Mouse (Mus musculus) hindbrain, embryonic 15.5 days (tissue): ENCODE results near the gene Ctc1. TPM values are rescaled to one million over a fixed set of nuclear protein-coding genes. Genes with fewer than 3 reads are reported as not detected.
"Not testable (repeated sequence)": the region's sequence is repeated elsewhere in the genome, so short reads cannot be mapped to it uniquely, and the experiment has no call there.

Experiments used
- ATAC-seq: fragments of 200-750 bp; cut with Nextera tagmentation; 2 replicates; pipeline ENCODE4 v1.8.0; 2017; ENCODE audit warnings: low read depth, moderate number of reproducible peaks, moderate TSS enrichment; ENCODE audit not compliant: low FRiP score
- H3K27ac ChIP-seq: fragments of 300-500 bp; sonication (generic); replicated peaks from 2 replicates; pipeline ENCODE4 v1.5.1; 2015; ENCODE audit warnings: mild to moderate bottlenecking, inconsistent platforms
- H3K27me3 ChIP-seq: fragments of 300-500 bp; sonication (generic); 2 replicates; pipeline ENCODE4 v1.6.1; 2015; ENCODE audit warnings: control low read depth, inconsistent platforms
- H3K36me3 ChIP-seq: fragments of 300-500 bp; sonication (generic); 2 replicates; pipeline ENCODE4 v1.6.1; 2015; ENCODE audit warnings: control low read depth, inconsistent platforms
- H3K4me1 ChIP-seq: fragments of 300-500 bp; sonication (generic); replicated peaks from 2 replicates; pipeline ENCODE4 v1.6.1; 2015; ENCODE audit warnings: control low read depth, inconsistent platforms
- H3K4me2 ChIP-seq: fragments of 300-500 bp; sonication (generic); 2 replicates; pipeline ENCODE4 v1.6.1; 2015; ENCODE audit warnings: moderate library complexity, mild to moderate bottlenecking, inconsistent platforms
- H3K4me3 ChIP-seq: fragments of 300-500 bp; sonication (generic); 2 replicates; pipeline ENCODE4 v1.5.1; 2015; ENCODE audit warnings: mild to moderate bottlenecking, inconsistent platforms
- H3K9ac ChIP-seq: fragments of 300-500 bp; sonication (generic); 2 replicates; pipeline ENCODE4 v1.6.1; 2015; ENCODE audit warnings: inconsistent platforms
- H3K9me3 ChIP-seq: fragments of 300-500 bp; sonication (generic); 2 replicates; pipeline ENCODE4 v1.6.1; 2016; ENCODE audit warnings: control low read depth, inconsistent platforms
- WGBS: fragments of 180-500 bp; shearing (Covaris S2); methylation state at CpG from one replicate; pipeline ENCODE4 v1.1.7; 2015; 5-methylcytosine and 5-hydroxymethylcytosine counted together
- polyA plus RNA-seq: library from polyadenylated mRNA; unstranded; fragments of >200 nt; fragmentation: Nextera tagmentation; extraction: Ambion mirVana; gene quantifications from 2 replicates; pipeline ENCODE4 v1.2.1, GENCODE M21; 2015

Ctc1 gene
- 56.4 and 71.2 TPM in 2 replicates for polyA plus RNA-seq

- Histone ChIP-seq H3K4me1 (peaks cover 22% of the 10 kb centered on the region), H3K4me3 (peak within 1 kb of the TSS; percentile 70), H3K4me2 (peak within 1 kb of the TSS; percentile 79), H3K27me3 (no peaks in the 10 kb centered on the region), H3K36me3 (no peaks in the 10 kb centered on the region; the same call in 1 of the 2 replicates), H3K9me3 (no peaks in the 10 kb centered on the region), H3K9ac (peak within 1 kb of the TSS; percentile 79), H3K27ac (peak within 1 kb of the TSS; percentile 93)
- WGBS, result 3% methylated on average over 38 of the region's 38 CpGs
- ATAC-seq, result peak; percentile 94
Measured at GRCm38 (mm10) chr11:69015644-69016441, at the start of gene Ctc1. Ctc1 (plus strand) TSS chr11:69015911.

- no peak overlapping the region for H3K4me3 ChIP-seq
- no peak for ATAC-seq
- WGBS, result 62% methylated on average over 1 of the region's 1 CpGs
Measured at GRCm38 (mm10) chr11:68966554-68966953, 49.2 kb upstream of the Ctc1 start.

DNA sequence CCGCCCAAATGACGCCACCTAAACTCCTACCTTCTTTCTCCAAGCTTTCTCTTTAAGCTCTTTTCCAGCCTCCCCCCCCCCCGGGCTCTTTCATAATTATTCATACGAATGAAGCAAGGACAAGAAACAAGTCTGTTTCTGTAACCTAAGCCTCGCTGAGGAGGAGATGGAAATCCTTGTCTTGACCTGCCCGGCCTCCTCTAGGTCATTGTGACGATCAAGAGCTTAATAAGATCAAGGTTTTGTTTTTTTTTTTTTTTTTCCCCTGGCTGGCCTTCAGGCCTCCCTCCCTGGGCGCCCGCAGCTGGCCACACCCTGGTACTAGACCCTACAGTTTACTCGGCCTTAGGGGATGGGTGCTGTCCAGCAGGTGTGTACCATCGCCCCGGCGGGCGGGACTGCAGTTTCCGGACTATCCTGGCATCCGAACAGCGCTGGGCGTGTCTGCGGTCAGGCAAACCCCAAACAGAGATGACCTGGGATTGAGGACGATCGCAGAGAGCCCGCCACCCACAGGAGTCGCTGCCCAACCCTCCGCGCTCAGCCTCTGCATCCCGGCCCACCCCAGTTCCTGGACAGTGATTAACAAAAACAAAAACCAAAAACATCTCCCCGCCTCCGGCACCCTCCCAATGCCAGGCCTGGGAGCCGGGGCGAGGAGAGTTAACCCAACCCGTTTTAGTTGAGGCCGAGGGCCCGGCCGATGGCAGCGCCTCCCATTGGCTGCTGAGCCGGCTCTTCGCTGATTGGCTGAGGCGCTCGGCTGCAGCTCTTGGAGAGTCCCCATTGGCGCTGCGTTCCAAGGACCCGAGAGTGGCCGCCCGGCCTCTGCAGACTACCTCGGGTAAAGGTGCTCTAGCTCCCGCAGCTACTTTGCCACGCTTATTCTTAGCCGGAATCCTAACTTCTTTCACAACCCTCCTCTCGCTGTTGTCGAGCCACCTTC, 48.1 kb upstream of the Ctc1 start, which contains the start of gene Slc25a35:
Slc25a35 (plus strand) TSS at position 795 of the 946 bp plus-strand sequence.
- no peaks in the 10 kb centered on the region for H3K27me3 ChIP-seq
- WGBS, result under 1% methylated on average over 50 of the region's 50 CpGs
- peak within 1 kb of the TSS; percentile 81 for H3K4me3 ChIP-seq
- H3K4me2 ChIP-seq, result peak within 1 kb of the TSS; percentile 97
- peak; percentile 96 for ATAC-seq
- H3K27ac ChIP-seq, result peak within 1 kb of the TSS; percentile 69
- H3K4me1 ChIP-seq, result peaks cover 15% of the 10 kb centered on the region
- peak within 1 kb of the TSS; percentile 77 for H3K9ac ChIP-seq
- no peaks in the 10 kb centered on the region for H3K9me3 ChIP-seq
- H3K36me3 ChIP-seq, result no peaks in the 10 kb centered on the region

More at GRCm38 (mm10) chr11:68966554-68966953, 49.2 kb upstream of the Ctc1 start:
- no peaks in the 10 kb centered on the region for H3K27me3 ChIP-seq
- no peaks in the 10 kb centered on the region for H3K9me3 ChIP-seq
- H3K4me2 ChIP-seq, result no peak overlapping the region; the same call in 1 of the 2 replicates
- H3K9ac ChIP-seq, result no peak overlapping the region
- no peaks in the 10 kb centered on the region for H3K36me3 ChIP-seq
- H3K27ac ChIP-seq, result no peak overlapping the region
- H3K4me1 ChIP-seq, result peaks cover 14% of the 10 kb centered on the region

- ATAC-seq, result no peak
- no peak overlapping the region for H3K4me3 ChIP-seq
- peak overlapping the region; percentile 77; the same call in 1 of the 2 replicates for H3K9ac ChIP-seq
Measured at GRCm38 (mm10) chr11:68968752-68969151, 47.0 kb upstream of the Ctc1 start.

GRCm38 (mm10) chr11:68970232-68970631, 45.5 kb upstream of the Ctc1 start:
- Histone ChIP-seq H3K9me3 (no peaks in the 10 kb centered on the region), H3K36me3 (no peaks in the 10 kb centered on the region), H3K9ac (no peak overlapping the region), H3K27me3 (no peaks in the 10 kb centered on the region), H3K27ac (no peak overlapping the region), H3K4me3 (no peak overlapping the region), H3K4me1 (peaks cover 22% of the 10 kb centered on the region), H3K4me2 (no peak overlapping the region)
- no peak for ATAC-seq
- WGBS, result 76% methylated on average over 4 of the region's 4 CpGs

More at GRCm38 (mm10) chr11:68968752-68969151, 47.0 kb upstream of the Ctc1 start:
- WGBS, result 86% methylated on average over 11 of the region's 11 CpGs
- no peaks in the 10 kb centered on the region for H3K36me3 ChIP-seq
- H3K4me1 ChIP-seq, result peaks cover 22% of the 10 kb centered on the region
- H3K27me3 ChIP-seq, result no peaks in the 10 kb centered on the region
- H3K4me2 ChIP-seq, result peak overlapping the region; percentile 97
- H3K27ac ChIP-seq, result no peak overlapping the region
- no peaks in the 10 kb centered on the region for H3K9me3 ChIP-seq

GRCm38 (mm10) chr11:68973250-68974058, 42.3 kb upstream of the Ctc1 start:
- not testable (repeated sequence) for H3K27ac ChIP-seq, H3K27me3 ChIP-seq, H3K9me3 ChIP-seq, H3K36me3 ChIP-seq
- peak; percentile 88 for ATAC-seq
- Histone ChIP-seq H3K4me3 (peak overlapping the region; percentile 45), H3K9ac (peak overlapping the region; percentile 30; the same call in 1 of the 2 replicates), H3K4me2 (peak overlapping the region; percentile 80), H3K4me1 (peaks cover 11% of the 10 kb centered on the region)
- under 1% methylated on average over 38 of the region's 38 CpGs for WGBS

GRCm38 (mm10) chr11:68974059-68974450, 41.7 kb upstream of the Ctc1 start:
- Histone ChIP-seq H3K4me1 (peaks cover 7% of the 10 kb centered on the region), H3K27ac (no peak overlapping the region), H3K4me3 (peak overlapping the region; percentile 45), H3K36me3 (no peaks in the 10 kb centered on the region), H3K9me3 (no peaks in the 10 kb centered on the region), H3K27me3 (no peaks in the 10 kb centered on the region), H3K9ac (0 out of 2 replicates have a peak overlapping the region, but pooled peaks have one; percentile 30), H3K4me2 (peak overlapping the region; percentile 80)
- 33% methylated on average over 6 of the region's 6 CpGs for WGBS
- ATAC-seq, result no peak

GRCm38 (mm10) chr11:68975085-68975484, 40.6 kb upstream of the Ctc1 start, which contains the start of gene Rangrf:
Rangrf (minus strand) TSS chr11:68975185.
- H3K9ac ChIP-seq, result no peak within 1 kb of the TSS
- WGBS, result 87% methylated on average over 7 of the region's 7 CpGs

DNA sequence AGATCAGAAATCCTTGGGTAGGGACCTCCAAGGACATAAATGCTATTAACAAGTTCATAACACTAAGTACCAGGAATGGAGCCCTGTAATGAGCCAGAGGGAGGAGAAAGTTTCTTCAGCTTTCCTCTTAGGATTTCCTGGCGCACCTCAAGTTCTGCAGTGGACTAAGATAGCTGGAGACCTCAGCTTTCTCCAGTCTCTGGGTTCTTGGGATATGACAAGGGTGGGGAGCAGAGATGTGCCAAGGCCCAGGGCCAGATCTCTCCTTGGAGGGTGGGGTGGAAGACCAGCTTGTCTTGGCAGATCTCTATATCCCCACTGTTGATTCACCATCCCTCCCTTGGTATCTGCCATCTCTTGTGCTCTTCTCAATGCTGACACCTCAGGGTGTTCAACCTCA, 40.1 kb upstream of the Ctc1 start:
- 100% methylated on average over 1 of the region's 1 CpGs for WGBS
- no peak overlapping the region for H3K4me3 ChIP-seq
- H3K27me3 ChIP-seq, result no peaks in the 10 kb centered on the region
- H3K9ac ChIP-seq, result no peak overlapping the region
- H3K9me3 ChIP-seq, result no peaks in the 10 kb centered on the region
- no peaks in the 10 kb centered on the region for H3K36me3 ChIP-seq
- H3K4me1 ChIP-seq, result peaks cover 7% of the 10 kb centered on the region
- H3K27ac ChIP-seq, result no peak overlapping the region
- no peak overlapping the region for H3K4me2 ChIP-seq
- no peak for ATAC-seq

More at GRCm38 (mm10) chr11:68975085-68975484, 40.6 kb upstream of the Ctc1 start, which contains the start of gene Rangrf:
- ATAC-seq, result no peak
- no peaks in the 10 kb centered on the region for H3K36me3 ChIP-seq
- H3K4me3 ChIP-seq, result peak within 1 kb of the TSS; percentile 45
- H3K27me3 ChIP-seq, result no peaks in the 10 kb centered on the region
- H3K27ac ChIP-seq, result no peak within 1 kb of the TSS
- H3K4me2 ChIP-seq, result peak within 1 kb of the TSS; percentile 80
- no peaks in the 10 kb centered on the region for H3K9me3 ChIP-seq
- peaks cover 7% of the 10 kb centered on the region for H3K4me1 ChIP-seq

DNA sequence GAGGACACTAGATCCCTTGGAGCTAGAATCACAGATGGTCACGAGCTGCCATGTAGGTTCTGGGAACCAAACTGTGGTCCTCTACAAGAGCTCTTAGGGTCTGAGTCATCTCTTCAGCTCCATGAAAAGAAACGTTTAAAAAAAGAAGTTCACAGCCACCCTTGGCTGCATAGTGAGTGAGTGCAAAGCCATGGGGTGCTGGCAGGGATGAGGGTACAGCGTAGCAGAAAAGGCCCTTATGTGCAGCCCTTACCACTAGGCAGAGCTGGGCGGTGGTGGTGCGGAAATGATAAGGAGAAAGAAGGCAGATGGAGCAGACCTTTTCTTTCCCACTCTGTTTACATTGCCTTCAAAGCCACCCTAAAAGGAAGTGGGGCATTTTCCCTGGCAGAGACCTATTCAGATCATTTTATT, 36.4 kb upstream of the Ctc1 start:
- Histone ChIP-seq H3K4me3 (no peak overlapping the region), H3K4me2 (no peak overlapping the region), H3K27me3 (no peaks in the 10 kb centered on the region), H3K27ac (no peak overlapping the region), H3K9me3 (no peaks in the 10 kb centered on the region), H3K36me3 (no peaks in the 10 kb centered on the region), H3K9ac (no peak overlapping the region), H3K4me1 (no peaks in the 10 kb centered on the region)
- no peak for ATAC-seq
- 66% methylated on average over 5 of the region's 5 CpGs for WGBS

- Histone ChIP-seq H3K4me2 (no peak overlapping the region), H3K9ac (no peak overlapping the region), H3K27ac (no peak overlapping the region), H3K4me3 (no peak overlapping the region), H3K36me3 (peaks cover 2% of the 10 kb centered on the region; the same call in 1 of the 2 replicates), H3K9me3 (no peaks in the 10 kb centered on the region), H3K4me1 (no peaks in the 10 kb centered on the region), H3K27me3 (no peaks in the 10 kb centered on the region)
- ATAC-seq, result no peak
- 78% methylated on average over 3 of the region's 3 CpGs for WGBS
Measured at GRCm38 (mm10) chr11:68980919-68981318, 34.8 kb upstream of the Ctc1 start.
